Mouse (Mus musculus): ENCODE data around the gene Efnb2. TPM values are rescaled to one million over a fixed set of nuclear protein-coding genes. Genes with fewer than 3 reads are reported as not detected.

Efnb2 gene
- polyA plus RNA-seq, 1 experiment from 2014 or later: 30.6 TPM

DNA sequence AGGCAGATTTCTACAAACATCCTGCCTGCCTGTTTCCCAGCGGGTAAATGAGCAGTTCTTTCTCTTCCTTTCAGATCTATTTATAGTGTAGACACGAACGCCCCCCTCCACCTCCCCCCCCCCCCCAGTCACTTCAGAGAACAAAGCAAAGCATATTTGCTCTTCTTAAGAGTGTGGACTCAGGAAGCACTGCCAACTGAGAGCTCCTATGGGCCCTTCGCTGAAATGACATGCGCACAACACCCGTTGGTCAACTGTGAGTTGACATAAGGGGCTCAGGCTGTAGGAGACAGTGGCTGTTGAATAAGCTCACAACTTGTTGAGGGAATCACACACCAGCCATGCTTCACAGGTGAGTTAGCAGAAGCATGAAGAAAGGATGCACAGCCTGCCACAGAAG lies 84.8 kb downstream of the Efnb2 start:
- no peak overlapping the region for H3K4me3 ChIP-seq (ENCODE audit: low read depth, low read length)
- H3K4me1 ChIP-seq (ENCODE audit: control insufficient read depth, insufficient read depth, low read length): peaks cover 3% of the 10 kb centered on the region; the same call in 1 of the 2 replicates
- no peak overlapping the region for H3K9ac ChIP-seq (ENCODE audit: low read depth, low read length)
- H3K27ac ChIP-seq (replicated peaks; ENCODE audit: low read depth, low read length): no peak overlapping the region
- ATAC-seq (ENCODE audit: low read depth) (no peak; the same call in 1 of the 2 replicates), DNase-seq (ENCODE audit: low spot score) (no peak)
- H3K36me3 ChIP-seq (ENCODE audit: control insufficient read depth, insufficient read depth, low read length): no peaks in the 10 kb centered on the region
- no peak overlapping the region for H3K4me2 ChIP-seq (ENCODE audit: low read depth, low read length)
- no peaks in the 10 kb centered on the region for H3K9me3 ChIP-seq (ENCODE audit: control insufficient read depth, low read length)
- no peaks in the 10 kb centered on the region for H3K27me3 ChIP-seq (replicated peaks; ENCODE audit: control insufficient read depth, insufficient read depth, low read length)
- 47% methylated on average over 6 of the region's 6 CpGs for WGBS

DNA sequence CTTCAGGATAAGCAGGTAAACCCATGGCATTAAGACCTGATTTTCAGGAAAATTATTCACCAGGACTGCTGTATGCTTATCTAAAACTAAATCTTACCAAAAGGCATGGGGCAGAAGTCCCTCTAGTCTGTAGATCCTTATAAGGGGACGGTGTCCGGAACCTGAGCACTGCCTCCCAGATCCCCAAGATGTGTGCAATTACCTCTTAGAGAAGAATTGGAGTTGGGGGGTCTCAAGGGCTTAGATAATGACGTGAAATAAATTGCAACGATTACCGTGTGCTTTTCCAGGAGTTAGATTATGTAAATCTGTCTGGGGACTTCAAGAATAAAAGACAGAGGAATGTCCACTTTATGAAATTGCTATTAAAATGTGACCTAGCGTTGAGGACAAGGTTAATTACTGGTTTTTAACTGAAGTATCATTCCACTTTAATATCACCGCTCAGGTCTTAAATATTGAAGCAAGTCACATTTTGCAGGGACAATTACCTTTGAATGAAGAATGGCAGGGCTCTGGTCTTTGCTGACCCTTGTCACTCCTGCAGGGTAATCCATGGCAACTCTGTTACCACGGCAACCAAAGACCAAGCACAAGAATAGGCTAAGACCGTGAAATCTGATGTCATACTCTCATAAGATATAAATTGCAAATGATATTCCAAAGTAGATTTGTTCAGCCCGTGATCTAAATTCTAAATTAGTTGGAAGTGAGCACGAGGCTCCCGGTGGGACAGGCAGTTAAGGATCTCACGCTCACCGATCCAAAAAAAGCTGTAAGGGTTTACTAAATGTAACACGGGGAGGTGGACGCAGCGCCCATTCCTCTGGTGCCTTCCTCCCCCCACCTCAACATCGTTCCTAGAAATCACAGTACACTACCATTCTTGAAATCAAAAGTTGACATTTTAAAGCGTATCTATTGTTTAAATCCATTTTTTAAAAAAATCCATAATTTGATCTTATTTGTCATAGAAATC lies 86.2 kb downstream of the Efnb2 start:
- 54% methylated on average over 19 of the region's 19 CpGs for WGBS
- H3K4me2 ChIP-seq (ENCODE audit: low read depth, low read length): no peak overlapping the region
- no peak overlapping the region for H3K9ac ChIP-seq (ENCODE audit: low read depth, low read length)
- ATAC-seq (ENCODE audit: low read depth) (no peak), DNase-seq (ENCODE audit: low spot score) (peak; percentile 26)
- H3K4me3 ChIP-seq (ENCODE audit: low read depth, low read length): no peak overlapping the region
- H3K4me1 ChIP-seq (ENCODE audit: control insufficient read depth, insufficient read depth, low read length): peaks cover 3% of the 10 kb centered on the region; the same call in 1 of the 2 replicates
- H3K9me3 ChIP-seq (ENCODE audit: control insufficient read depth, low read length): peaks cover 5% of the 10 kb centered on the region; the same call in 1 of the 2 replicates
- H3K36me3 ChIP-seq (ENCODE audit: control insufficient read depth, insufficient read depth, low read length): no peaks in the 10 kb centered on the region
- no peak overlapping the region for H3K27ac ChIP-seq (replicated peaks; ENCODE audit: low read depth, low read length)
- H3K27me3 ChIP-seq (replicated peaks; ENCODE audit: control insufficient read depth, insufficient read depth, low read length): no peaks in the 10 kb centered on the region

DNA sequence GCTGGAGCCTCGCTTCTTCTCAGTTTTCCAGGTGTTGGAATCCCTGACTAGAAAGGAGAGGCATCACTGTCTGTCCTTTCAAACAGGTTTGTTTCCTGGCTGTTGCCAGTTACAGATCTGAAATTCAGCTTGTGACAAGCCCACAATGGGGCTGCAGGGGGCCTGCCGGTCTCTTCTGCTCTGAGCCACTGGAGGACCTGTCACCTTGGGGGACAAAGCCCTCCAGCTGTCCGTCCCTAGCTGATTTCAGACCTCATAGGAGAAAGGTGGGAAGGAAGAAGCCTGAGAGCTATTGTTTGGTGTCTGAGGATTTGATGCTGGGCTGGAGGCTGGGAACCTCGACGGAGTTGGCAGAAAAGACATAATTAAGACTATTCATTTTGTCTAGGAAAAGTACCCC lies 88.8 kb downstream of the Efnb2 start:
- ATAC-seq (ENCODE audit: low read depth): no peak
- H3K9ac ChIP-seq (ENCODE audit: low read depth, low read length): no peak overlapping the region
- WGBS: 36% methylated on average over 5 of the region's 5 CpGs
- H3K27me3 ChIP-seq (replicated peaks; ENCODE audit: control insufficient read depth, insufficient read depth, low read length): no peaks in the 10 kb centered on the region
- peaks cover 3% of the 10 kb centered on the region; the same call in 1 of the 2 replicates for H3K4me1 ChIP-seq (ENCODE audit: control insufficient read depth, insufficient read depth, low read length)
- no peak overlapping the region for H3K4me2 ChIP-seq (ENCODE audit: low read depth, low read length)
- H3K36me3 ChIP-seq (ENCODE audit: control insufficient read depth, insufficient read depth, low read length): no peaks in the 10 kb centered on the region
- H3K4me3 ChIP-seq (ENCODE audit: low read depth, low read length): no peak overlapping the region
- no peak overlapping the region for H3K27ac ChIP-seq (replicated peaks; ENCODE audit: low read depth, low read length)
- DNase-seq (ENCODE audit: low spot score): no peak
- H3K9me3 ChIP-seq (ENCODE audit: control insufficient read depth, low read length): peaks cover 5% of the 10 kb centered on the region; the same call in 1 of the 2 replicates

GRCm38 (mm10) chr8:8571625-8572215 lies 89.3 kb downstream of the Efnb2 start:
- Histone ChIP-seq H3K9ac (ENCODE audit: low read depth, low read length) (no peak overlapping the region), H3K4me1 (ENCODE audit: control insufficient read depth, insufficient read depth, low read length) (peaks cover 3% of the 10 kb centered on the region; the same call in 1 of the 2 replicates), H3K4me2 (ENCODE audit: low read depth, low read length) (no peak overlapping the region), H3K4me3 (ENCODE audit: low read depth, low read length) (no peak overlapping the region), H3K27ac (replicated peaks; ENCODE audit: low read depth, low read length) (no peak overlapping the region), H3K27me3 (replicated peaks; ENCODE audit: control insufficient read depth, insufficient read depth, low read length) (no peaks in the 10 kb centered on the region), H3K36me3 (ENCODE audit: control insufficient read depth, insufficient read depth, low read length) (no peaks in the 10 kb centered on the region), H3K9me3 (ENCODE audit: control insufficient read depth, low read length) (peaks cover 5% of the 10 kb centered on the region; the same call in 1 of the 2 replicates)
- WGBS: 79% methylated on average over 7 of the region's 7 CpGs
- DNase-seq (ENCODE audit: low spot score) (no peak), ATAC-seq (ENCODE audit: low read depth) (no peak)

GRCm38 (mm10) chr8:8569280-8569679 lies 91.8 kb downstream of the Efnb2 start:
- Histone ChIP-seq H3K9ac (ENCODE audit: low read depth, low read length) (no peak overlapping the region), H3K36me3 (ENCODE audit: control insufficient read depth, insufficient read depth, low read length) (no peaks in the 10 kb centered on the region), H3K4me2 (ENCODE audit: low read depth, low read length) (no peak overlapping the region), H3K27me3 (replicated peaks; ENCODE audit: control insufficient read depth, insufficient read depth, low read length) (no peaks in the 10 kb centered on the region), H3K4me1 (ENCODE audit: control insufficient read depth, insufficient read depth, low read length) (peaks cover 3% of the 10 kb centered on the region; the same call in 1 of the 2 replicates), H3K4me3 (ENCODE audit: low read depth, low read length) (no peak overlapping the region), H3K27ac (replicated peaks; ENCODE audit: low read depth, low read length) (no peak overlapping the region), H3K9me3 (ENCODE audit: control insufficient read depth, low read length) (peaks cover 5% of the 10 kb centered on the region; the same call in 1 of the 2 replicates)
- WGBS: 83% methylated on average over 10 of the region's 10 CpGs
- DNase-seq (ENCODE audit: low spot score) (peak; percentile 19), ATAC-seq (ENCODE audit: low read depth) (no peak)

- WGBS: 84% methylated on average over 9 of the region's 9 CpGs
- H3K9me3 ChIP-seq (ENCODE audit: control insufficient read depth, low read length): peaks cover 5% of the 10 kb centered on the region; the same call in 1 of the 2 replicates
- no peaks in the 10 kb centered on the region for H3K36me3 ChIP-seq (ENCODE audit: control insufficient read depth, insufficient read depth, low read length)
- H3K4me1 ChIP-seq (ENCODE audit: control insufficient read depth, insufficient read depth, low read length): peaks cover 3% of the 10 kb centered on the region; the same call in 1 of the 2 replicates
- DNase-seq (ENCODE audit: low spot score) (no peak), ATAC-seq (ENCODE audit: low read depth) (no peak)
- H3K9ac ChIP-seq (ENCODE audit: low read depth, low read length): no peak overlapping the region
- H3K4me3 ChIP-seq (ENCODE audit: low read depth, low read length): no peak overlapping the region
- no peak overlapping the region for H3K27ac ChIP-seq (replicated peaks; ENCODE audit: low read depth, low read length)
- no peak overlapping the region for H3K4me2 ChIP-seq (ENCODE audit: low read depth, low read length)
- no peaks in the 10 kb centered on the region for H3K27me3 ChIP-seq (replicated peaks; ENCODE audit: control insufficient read depth, insufficient read depth, low read length)
Measured at GRCm38 (mm10) chr8:8568215-8568773, 92.7 kb downstream of the Efnb2 start.

Small RNA genes within 50 kb of the gene (microRNA-seq; reads per million reads assigned to microRNA genes)
- 2.5 reads per million, percentile 11 among the genes with 10 or more reads in this experiment for gene Mir7654 (ENCODE audit: borderline number of aligned reads)

Other genes starting within 250 kb of the Efnb2 start
- 116 and 131 TPM in 2 replicates for gene Arglu1, start 29.3 kb upstream of the Efnb2 start, polyA plus RNA-seq (2014; fragmentation: Nextera tagmentation; extraction: Ambion mirVana)